Mouse (Mus musculus): ENCODE data around the gene Tpst1. TPM values are rescaled to one million over a fixed set of nuclear protein-coding genes. Genes with fewer than 3 reads are reported as not detected.
A peak's percentile ranks its signal among the peaks of the same experiment; 100 is the strongest.

The Tpst1 gene
- 9.4 TPM for polyA plus RNA-seq (2012; fragmentation: generic; extraction: Trizol)

- H3ac ChIP-seq (ENCODE audit: control insufficient read depth, insufficient read length) = no peak within 1 kb of the TSS
- TF ChIP-seq TCF3 (IDR thresholded peaks at IDR 0.05; ENCODE audit: insufficient read length, low read depth) (no peak), REST (IDR thresholded peaks at IDR 0.05; ENCODE audit: insufficient read depth, insufficient read length) (no peak), POLR2A (IDR thresholded peaks at IDR 0.05; ENCODE audit: insufficient read length, low read depth) (no peak), CEBPB (IDR thresholded peaks at IDR 0.05; ENCODE audit: insufficient read depth, poor library complexity, severe bottlenecking) (no peak)
- no peaks in the 10 kb centered on the region for H3K27me3 ChIP-seq (ENCODE audit: control insufficient read depth, insufficient read depth, insufficient read length)
- no peak within 1 kb of the TSS for H3K4me2 ChIP-seq (ENCODE audit: low read depth)
- no peaks in the 10 kb centered on the region for H3K36me3 ChIP-seq (ENCODE audit: control insufficient read depth, insufficient read depth)
- no peaks in the 10 kb centered on the region for H3K79me2 ChIP-seq (ENCODE audit: control insufficient read depth, insufficient read depth)
- H3K4me3 ChIP-seq = no peak within 1 kb of the TSS
These were observed at the start of gene Tpst1 for GRCm38 (mm10) chr5:130073026-130073425. Gene Tpst1 (plus strand): TSS chr5:130073326.

GRCm38 (mm10) chr5:130023767-130024539, 49.2 kb upstream of the Tpst1 start:
- no peaks in the 10 kb centered on the region for H3K79me2 ChIP-seq (ENCODE audit: control insufficient read depth, insufficient read depth)
- no peaks in the 10 kb centered on the region for H3K27me3 ChIP-seq (ENCODE audit: control insufficient read depth, insufficient read depth, insufficient read length)
- no peaks in the 10 kb centered on the region for H3K36me3 ChIP-seq (ENCODE audit: control insufficient read depth, insufficient read depth)
- no peak for TF ChIP-seq TCF3 (IDR thresholded peaks at IDR 0.05; ENCODE audit: insufficient read length, low read depth)
- no peak for TF ChIP-seq TCF12 (IDR thresholded peaks at IDR 0.05; ENCODE audit: insufficient read depth, poor library complexity, severe bottlenecking)
- no peak for TF ChIP-seq CEBPB (IDR thresholded peaks at IDR 0.05; ENCODE audit: insufficient read depth, poor library complexity, severe bottlenecking)
- no peak for TF ChIP-seq MYOG (IDR thresholded peaks at IDR 0.05; ENCODE audit: control insufficient read depth in 1 of 3, insufficient read depth in 1 of 3, insufficient read length in 2 of 3, low read depth in 2 of 3)
- TF ChIP-seq USF1 (IDR thresholded peaks at IDR 0.05; ENCODE audit: low read depth) = no peak
- TF ChIP-seq REST (IDR thresholded peaks at IDR 0.05; ENCODE audit: insufficient read depth, insufficient read length) = no peak
- TF ChIP-seq POLR2AphosphoS2 (IDR thresholded peaks at IDR 0.05; ENCODE audit: insufficient read length, low read depth) = peak; percentile 44
- TF ChIP-seq MAX (IDR thresholded peaks at IDR 0.05; ENCODE audit: low read depth) = no peak
- no peak for TF ChIP-seq E2F4 (IDR thresholded peaks at IDR 0.05; ENCODE audit: insufficient read depth)
- TF ChIP-seq POLR2A (IDR thresholded peaks at IDR 0.05; ENCODE audit: insufficient read length, low read depth) = peak; percentile 62
- peak; percentile 28 for TF ChIP-seq SRF (IDR thresholded peaks at IDR 0.05; ENCODE audit: control insufficient read depth, insufficient read length, low read depth)
- peak in 2 of 3 experiments; percentile 12 to 16 for TF ChIP-seq MYOD1 (IDR thresholded peaks at IDR 0.05; ENCODE audit: control insufficient read depth in 1 of 3, insufficient read length in 2 of 3, low read depth in 2 of 3)
- peak overlapping the region; percentile 50 for H3K4me3 ChIP-seq
- peak overlapping the region; percentile 85 for H3K4me2 ChIP-seq (ENCODE audit: low read depth)
- H3ac ChIP-seq (ENCODE audit: control insufficient read depth, insufficient read length) = peak overlapping the region; percentile 2

DNA sequence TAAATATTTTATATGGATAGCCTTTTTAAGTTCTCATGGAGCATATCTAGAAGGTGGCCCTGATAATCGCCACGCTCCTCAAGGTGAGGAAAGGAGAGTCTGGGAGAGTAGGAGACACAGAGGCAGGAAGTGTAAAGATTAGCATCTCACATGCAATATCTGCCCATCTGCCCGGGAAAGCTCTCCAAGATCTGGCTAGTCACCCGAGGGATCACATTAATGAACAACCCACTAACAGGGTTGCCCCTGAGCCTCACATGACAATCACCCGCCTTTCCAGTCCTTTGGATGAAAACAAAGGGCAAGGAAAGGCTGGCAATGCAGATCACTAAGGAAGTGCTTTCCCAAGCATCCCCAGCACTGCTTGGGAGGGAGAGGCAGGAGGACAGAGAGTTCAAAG, 46.0 kb upstream of the Tpst1 start:
- no peak overlapping the region for H3ac ChIP-seq (ENCODE audit: control insufficient read depth, insufficient read length)
- H3K4me2 ChIP-seq (ENCODE audit: low read depth) = no peak overlapping the region
- H3K36me3 ChIP-seq (ENCODE audit: control insufficient read depth, insufficient read depth) = no peaks in the 10 kb centered on the region
- H3K4me3 ChIP-seq = no peak overlapping the region
- TF ChIP-seq MAX (IDR thresholded peaks at IDR 0.05; ENCODE audit: low read depth) (no peak), E2F4 (IDR thresholded peaks at IDR 0.05; ENCODE audit: insufficient read depth) (no peak), SRF (IDR thresholded peaks at IDR 0.05; ENCODE audit: control insufficient read depth, insufficient read length, low read depth) (no peak), CEBPB (IDR thresholded peaks at IDR 0.05; ENCODE audit: insufficient read depth, poor library complexity, severe bottlenecking) (no peak), MYOD1 (IDR thresholded peaks at IDR 0.05; ENCODE audit: control insufficient read depth in 1 of 3, insufficient read length in 2 of 3, low read depth in 2 of 3) (no peak), POLR2AphosphoS2 (IDR thresholded peaks at IDR 0.05; ENCODE audit: insufficient read length, low read depth) (no peak), REST (IDR thresholded peaks at IDR 0.05; ENCODE audit: insufficient read depth, insufficient read length) (no peak)
- peaks cover 20% of the 10 kb centered on the region for H3K79me2 ChIP-seq (ENCODE audit: control insufficient read depth, insufficient read depth)
- H3K27me3 ChIP-seq (ENCODE audit: control insufficient read depth, insufficient read depth, insufficient read length) = no peaks in the 10 kb centered on the region

DNA sequence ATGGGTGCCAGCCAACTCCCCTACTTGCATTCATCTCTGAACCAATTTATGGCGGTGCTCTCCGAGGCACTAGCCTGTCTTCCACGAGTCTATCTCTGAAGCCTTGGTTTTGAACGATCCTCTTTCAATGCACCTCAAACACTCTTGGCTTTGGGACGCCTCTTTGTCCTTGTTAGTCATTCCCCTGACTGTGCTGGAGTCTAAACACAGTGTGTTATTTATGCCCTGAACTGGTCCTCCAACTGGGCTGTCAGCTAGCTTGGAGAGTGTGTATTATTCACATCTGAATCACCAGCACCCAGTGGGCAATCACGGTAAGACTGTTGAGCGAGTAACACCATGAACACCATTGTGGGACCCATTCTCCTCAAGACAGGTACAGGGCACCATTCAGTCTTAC, 45.4 kb upstream of the Tpst1 start:
- TF ChIP-seq POLR2A (IDR thresholded peaks at IDR 0.05; ENCODE audit: insufficient read length, low read depth) (no peak), MYOD1 (IDR thresholded peaks at IDR 0.05; ENCODE audit: control insufficient read depth in 1 of 3, insufficient read length in 2 of 3, low read depth in 2 of 3) (no peak), MYOG (IDR thresholded peaks at IDR 0.05; ENCODE audit: control insufficient read depth in 1 of 3, insufficient read depth in 1 of 3, insufficient read length in 2 of 3, low read depth in 2 of 3) (no peak), TCF12 (IDR thresholded peaks at IDR 0.05; ENCODE audit: insufficient read depth, poor library complexity, severe bottlenecking) (no peak), MAX (IDR thresholded peaks at IDR 0.05; ENCODE audit: low read depth) (no peak), USF1 (IDR thresholded peaks at IDR 0.05; ENCODE audit: low read depth) (no peak), SRF (IDR thresholded peaks at IDR 0.05; ENCODE audit: control insufficient read depth, insufficient read length, low read depth) (no peak), CEBPB (IDR thresholded peaks at IDR 0.05; ENCODE audit: insufficient read depth, poor library complexity, severe bottlenecking) (no peak)

More for the DNA sequence above, 45.4 kb upstream of the Tpst1 start:
- Histone ChIP-seq H3K36me3 (ENCODE audit: control insufficient read depth, insufficient read depth) (no peaks in the 10 kb centered on the region), H3ac (ENCODE audit: control insufficient read depth, insufficient read length) (no peak overlapping the region), H3K27me3 (ENCODE audit: control insufficient read depth, insufficient read depth, insufficient read length) (no peaks in the 10 kb centered on the region), H3K4me3 (no peak overlapping the region), H3K4me2 (ENCODE audit: low read depth) (no peak overlapping the region), H3K79me2 (ENCODE audit: control insufficient read depth, insufficient read depth) (peaks cover 20% of the 10 kb centered on the region)
